Comparison of ENCODE assay signal across 8 mouse cellular contexts in genomic region chr13:70654091-70654770, GRCm38 (mm10). TPM values are rescaled to one million over a fixed set of nuclear protein-coding genes. Genes with fewer than 3 reads are reported as not detected.
DNase-seq lines count a peak whose midpoint lies in the region; ATAC-seq lines count a peak whose summit lies in the region.

No protein-coding gene starts in this region.

- peak overlapping the region; percentile 63 for H3K27ac ChIP-seq in heart, embryonic 16.5 days (ENCODE audit: low read length)
- H3K27ac ChIP-seq in limb, embryonic 10.5 days = peak overlapping the region; percentile 43; the same call in 1 of the 2 replicates

- no peaks in the 10 kb centered on the region for H3K9me3 ChIP-seq in heart, embryonic 16.5 days (replicated peaks; ENCODE audit: control insufficient read depth, low read length)
- no peaks in the 10 kb centered on the region for H3K9me3 ChIP-seq in limb, embryonic 10.5 days (replicated peaks)

- H3K36me3 ChIP-seq in heart, embryonic 16.5 days (ENCODE audit: control insufficient read depth, insufficient read depth) = no peaks in the 10 kb centered on the region
- H3K36me3 ChIP-seq in limb, embryonic 10.5 days = no peaks in the 10 kb centered on the region

- 37% methylated on average over 5 of the region's 5 CpGs for WGBS in heart, embryonic 16.5 days
- 74% methylated on average over 5 of the region's 5 CpGs for WGBS in limb, embryonic 10.5 days

- H3K4me2 ChIP-seq in heart, embryonic 16.5 days (ENCODE audit: low read depth, low read length) = no peak overlapping the region

- peaks cover 12% of the 10 kb centered on the region for H3K4me1 ChIP-seq in heart, embryonic 16.5 days (ENCODE audit: control insufficient read depth, insufficient read depth, low read length)
- H3K4me1 ChIP-seq in limb, embryonic 10.5 days = 0 out of 2 replicates have a peak, but pooled peaks cover 3% of the 10 kb centered on the region

- H3K27me3 ChIP-seq in heart, embryonic 16.5 days (ENCODE audit: control insufficient read depth, insufficient read depth, low read length) = no peaks in the 10 kb centered on the region
- H3K27me3 ChIP-seq in limb, embryonic 10.5 days (ENCODE audit: low read depth, poor library complexity, severe bottlenecking) = no peaks in the 10 kb centered on the region

- H3K4me3 ChIP-seq in heart, embryonic 16.5 days (ENCODE audit: low read length) = no peak overlapping the region
- H3K4me3 ChIP-seq in limb, embryonic 10.5 days = no peak overlapping the region

- no peak overlapping the region for H3K9ac ChIP-seq in heart, embryonic 16.5 days (ENCODE audit: low read length)

- peak; percentile 53 for ATAC-seq in heart, embryonic 16.5 days (replicated peaks; ENCODE audit: extremely low read depth, insufficient read depth, low FRiP score)

- DNase-seq in thymus, postnatal 10 days (ENCODE audit: low spot score in 2 of 2) = peak; percentile 20 to 25
- no peak for DNase-seq in thymus, postnatal 0 days (ENCODE audit: low spot score)
- DNase-seq in limb, embryonic 10.5 days (ENCODE audit: low spot score) = no peak
- DNase-seq in yolk sac, embryonic 10.5 days (ENCODE audit: low spot score) = peak; percentile 29
- no peak for DNase-seq in right cerebral cortex, postnatal 14 days
- no peak for DNase-seq in cerebellum, adult 9-10 months
- no peak for DNase-seq in cerebellum, adult 11-12 months

RNA-seq across cellular contexts. Expression of gene Ice1, which starts 16.8 kb away (rescaled TPM):
- 12.9 and 16.2 TPM in 2 replicates for polyA plus RNA-seq in thymus, postnatal 0 days (2015; fragmentation: Nextera tagmentation; extraction: Ambion mirVana)
- polyA plus RNA-seq in heart, embryonic 16.5 days (2015; fragmentation: Nextera tagmentation; extraction: Ambion mirVana) = 11.5 and 13.6 TPM in 2 replicates
- polyA plus RNA-seq in limb, embryonic 10.5 days (2016; fragmentation: Nextera tagmentation; extraction: Ambion mirVana) = 21.3 and 23.9 TPM in 2 replicates

Comparison
In these comparisons a context has a peak if more than half of its experiments do, and no peak if none do; other contexts are left out.
1. DNase-seq: peak in thymus, postnatal 10 days (2 of 2) and yolk sac, embryonic 10.5 days (single experiment); none in thymus, postnatal 0 days (single experiment), limb, embryonic 10.5 days (single experiment), right cerebral cortex, postnatal 14 days (single experiment), cerebellum, adult 9-10 months (single experiment) and cerebellum, adult 11-12 months (single experiment).